Mouse (Mus musculus) ES-E14 (cell line): ENCODE data around the gene Cryzl1.

Experiments used
- HCFC1 ChIP-seq: IDR thresholded peaks from 2 replicates; pipeline ENCODE4 v1.6.1; 2012; ENCODE audit warnings: low read length, inconsistent platforms, borderline replicate concordance; ENCODE audit not compliant: insufficient read depth
- MAFK ChIP-seq: IDR thresholded peaks from 2 replicates; pipeline ENCODE4 v1.6.1; 2014; ENCODE audit warnings: mild to moderate bottlenecking, low read depth, low read length, inconsistent platforms; ENCODE audit not compliant: insufficient read depth

- TF ChIP-seq MAFK = no peak
- peak; percentile 96 for TF ChIP-seq HCFC1
Measured at GRCm38 (mm10) chr16:91728123-91729065, at the start of gene Cryzl1.
